Mouse (Mus musculus) embryonic fibroblast, embryonic 13.5 days (primary cell): Measurements from ENCODE around the gene Cdh18.

Experiments
- CTCF ChIP-seq: IDR thresholded peaks from 2 replicates; pipeline ENCODE4 v1.5.1; 2011; ENCODE audit warnings: mild to moderate bottlenecking, control low read depth, low read length, moderate library complexity, borderline replicate concordance; ENCODE audit not compliant: insufficient read depth
- POLR2A ChIP-seq: IDR thresholded peaks from 2 replicates; pipeline ENCODE4 v1.6.1; 2011; ENCODE audit warnings: low read depth, mild to moderate bottlenecking, control low read depth, low read length, moderate library complexity

GRCm38 (mm10) chr15:22535828-22536227 is 13.0 kb upstream of the Cdh18 start:
- TF ChIP-seq CTCF = no peak
- no peak for TF ChIP-seq POLR2A
